Mouse (Mus musculus): ENCODE data around the gene Gnb2. TPM values are rescaled to one million over a fixed set of nuclear protein-coding genes. Genes with fewer than 3 reads are reported as not detected.

Gene Gnb2
- polyA plus RNA-seq, 1 experiment from 2014 or later: 360 TPM

DNA sequence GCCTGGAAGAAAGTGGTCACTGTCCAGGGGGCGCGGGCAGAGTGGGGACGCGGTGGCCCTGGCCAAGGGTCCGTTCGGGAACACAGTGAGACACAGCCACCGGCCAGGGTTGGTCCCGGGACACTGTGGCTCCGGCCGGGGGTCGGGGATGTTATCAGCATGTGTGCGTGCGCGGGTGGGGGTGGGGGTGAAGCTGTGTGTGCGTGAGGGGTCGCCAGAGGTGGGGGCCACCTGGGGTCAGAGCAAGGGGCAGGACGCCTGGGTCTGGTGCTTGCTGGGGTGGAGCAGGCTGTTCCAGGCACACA lies 47.5 kb downstream of the Gnb2 start:
- 2% methylated on average over 17 of the region's 17 CpGs for WGBS
- Histone ChIP-seq H3K9ac (ENCODE audit: low read length) (peak overlapping the region; percentile 9), H3K36me3 (ENCODE audit: control insufficient read depth, insufficient read depth, low read length) (no peaks in the 10 kb centered on the region), H3K9me3 (ENCODE audit: control insufficient read depth, low read length) (no peaks in the 10 kb centered on the region), H3K4me2 (ENCODE audit: low read depth, severe bottlenecking) (peak overlapping the region; percentile 75), H3K27me3 (ENCODE audit: control insufficient read depth, insufficient read depth, low read length) (no peaks in the 10 kb centered on the region), H3K4me3 (ENCODE audit: low read depth, low read length) (peak overlapping the region; percentile 33), H3K27ac (replicated peaks; ENCODE audit: low read depth, low read length) (no peak overlapping the region), H3K4me1 (ENCODE audit: control insufficient read depth, insufficient read depth, low read length) (0 out of 2 replicates have a peak, but pooled peaks cover 2% of the 10 kb centered on the region)
- DNase-seq (ENCODE audit: low spot score) (no peak), ATAC-seq (ENCODE audit: insufficient number of reproducible peaks, low FRiP score, low TSS enrichment, low read depth) (0 out of 2 replicates have a peak, but pooled peaks have one; percentile 9)

DNA sequence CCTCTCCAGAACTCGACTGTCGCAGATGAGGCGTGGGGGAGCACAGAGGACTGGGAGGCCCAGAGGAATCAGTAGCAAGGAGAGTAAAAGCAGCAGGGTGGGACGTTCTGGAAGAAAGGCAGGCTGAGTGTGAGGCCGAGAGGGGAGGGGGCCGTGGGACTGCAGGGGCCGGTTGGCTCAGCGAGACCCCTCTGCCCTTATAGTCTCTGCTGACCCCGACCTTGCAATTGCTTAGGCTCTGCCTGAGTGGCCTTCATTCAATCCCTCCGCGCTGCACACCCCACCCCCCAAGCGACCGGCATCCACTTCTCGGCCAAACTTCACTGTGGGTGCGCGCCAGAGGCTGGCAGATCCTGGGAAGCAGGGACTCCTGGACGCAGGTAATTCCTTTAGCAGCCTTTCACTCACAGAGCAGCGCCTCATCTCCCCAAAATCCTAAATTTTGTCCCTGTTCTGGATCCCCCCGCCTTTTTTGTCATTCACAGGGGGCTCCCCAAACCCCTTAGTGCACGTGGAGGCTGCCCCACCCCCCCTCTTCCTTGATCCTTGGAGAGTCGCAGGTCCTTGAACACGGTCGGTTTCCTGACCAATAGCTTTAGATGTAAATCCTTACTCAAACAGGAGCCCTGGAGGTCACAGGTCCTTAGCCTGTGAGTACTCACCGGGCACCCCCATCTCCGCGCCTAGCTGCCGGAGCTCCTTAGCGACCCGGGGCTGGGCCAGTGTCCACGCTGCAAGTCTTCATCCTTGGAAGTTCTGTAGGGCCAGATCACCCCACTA lies 48.0 kb downstream of the Gnb2 start:
- WGBS: 9% methylated on average over 30 of the region's 30 CpGs
- H3K27ac ChIP-seq (replicated peaks; ENCODE audit: low read depth, low read length): no peak overlapping the region
- ATAC-seq (ENCODE audit: insufficient number of reproducible peaks, low FRiP score, low TSS enrichment, low read depth): no peak

DNA sequence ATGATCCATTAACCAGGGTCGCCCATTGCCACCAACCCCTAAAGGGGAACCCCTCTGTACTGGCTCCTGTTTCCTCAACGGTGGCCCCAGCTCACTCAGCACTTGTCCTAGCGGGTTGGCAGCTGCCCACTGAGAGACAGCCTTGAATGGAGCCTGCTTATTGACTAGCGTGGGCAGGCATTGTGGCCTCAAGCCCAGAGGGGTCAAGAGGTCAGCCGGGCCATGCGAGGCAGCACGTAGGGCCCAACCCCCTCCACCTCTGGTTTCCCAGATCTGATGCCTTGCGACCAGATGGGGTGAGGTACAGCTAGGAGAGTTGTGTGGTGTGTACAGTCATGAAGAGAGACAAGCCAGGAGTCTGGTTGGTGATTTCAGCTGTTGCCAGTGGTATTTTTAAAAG lies 51.4 kb downstream of the Gnb2 start:
- no peak overlapping the region for H3K4me3 ChIP-seq (ENCODE audit: low read depth, low read length)
- WGBS: 33% methylated on average over 8 of the region's 8 CpGs
- H3K9me3 ChIP-seq (ENCODE audit: control insufficient read depth, low read length): no peaks in the 10 kb centered on the region
- DNase-seq (ENCODE audit: low spot score): no peak
- H3K4me2 ChIP-seq (ENCODE audit: low read depth, severe bottlenecking): no peak overlapping the region
- H3K27ac ChIP-seq (replicated peaks; ENCODE audit: low read depth, low read length): no peak overlapping the region
- H3K27me3 ChIP-seq (ENCODE audit: control insufficient read depth, insufficient read depth, low read length): no peaks in the 10 kb centered on the region
- 0 out of 2 replicates have a peak, but pooled peaks cover 2% of the 10 kb centered on the region for H3K4me1 ChIP-seq (ENCODE audit: control insufficient read depth, insufficient read depth, low read length)
- ATAC-seq (ENCODE audit: insufficient number of reproducible peaks, low FRiP score, low TSS enrichment, low read depth): 0 out of 2 replicates have a peak, but pooled peaks have one; percentile 22
- no peak overlapping the region for H3K9ac ChIP-seq (ENCODE audit: low read length)
- no peaks in the 10 kb centered on the region for H3K36me3 ChIP-seq (ENCODE audit: control insufficient read depth, insufficient read depth, low read length)

More for the DNA sequence above, 48.0 kb downstream of the Gnb2 start:
- H3K9ac ChIP-seq (ENCODE audit: low read length): peak overlapping the region; percentile 9
- H3K4me3 ChIP-seq (ENCODE audit: low read depth, low read length): peak overlapping the region; percentile 33
- no peaks in the 10 kb centered on the region for H3K27me3 ChIP-seq (ENCODE audit: control insufficient read depth, insufficient read depth, low read length)
- peak overlapping the region; percentile 75 for H3K4me2 ChIP-seq (ENCODE audit: low read depth, severe bottlenecking)
- H3K4me1 ChIP-seq (ENCODE audit: control insufficient read depth, insufficient read depth, low read length): 0 out of 2 replicates have a peak, but pooled peaks cover 2% of the 10 kb centered on the region
- peak; percentile 48 for DNase-seq (ENCODE audit: low spot score)
- H3K36me3 ChIP-seq (ENCODE audit: control insufficient read depth, insufficient read depth, low read length): no peaks in the 10 kb centered on the region
- no peaks in the 10 kb centered on the region for H3K9me3 ChIP-seq (ENCODE audit: control insufficient read depth, low read length)

DNA sequence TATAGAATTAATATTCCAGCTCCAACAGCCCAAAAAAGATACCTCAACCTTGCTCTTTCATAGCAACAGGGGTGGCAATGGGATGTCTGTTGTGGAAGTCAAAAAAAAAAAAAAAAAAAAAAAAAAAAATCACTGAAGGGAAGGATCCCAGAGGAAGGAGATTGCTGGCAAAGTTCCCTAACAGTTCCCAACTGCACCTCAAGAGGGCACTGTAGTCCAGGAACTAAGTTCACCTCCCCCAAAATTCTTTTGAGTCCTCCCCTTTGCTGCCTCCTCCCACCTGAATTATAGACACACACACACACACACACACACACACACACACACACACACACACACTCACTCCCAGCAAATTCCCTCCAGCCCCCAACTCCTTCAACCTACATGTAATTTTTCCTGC lies 52.2 kb downstream of the Gnb2 start:
- Histone ChIP-seq H3K36me3 (ENCODE audit: control insufficient read depth, insufficient read depth, low read length) (no peaks in the 10 kb centered on the region), H3K27ac (replicated peaks; ENCODE audit: low read depth, low read length) (no peak overlapping the region), H3K9me3 (ENCODE audit: control insufficient read depth, low read length) (no peaks in the 10 kb centered on the region), H3K4me1 (ENCODE audit: control insufficient read depth, insufficient read depth, low read length) (0 out of 2 replicates have a peak, but pooled peaks cover 2% of the 10 kb centered on the region), H3K4me2 (ENCODE audit: low read depth, severe bottlenecking) (no peak overlapping the region), H3K9ac (ENCODE audit: low read length) (no peak overlapping the region), H3K4me3 (ENCODE audit: low read depth, low read length) (no peak overlapping the region), H3K27me3 (ENCODE audit: control insufficient read depth, insufficient read depth, low read length) (no peaks in the 10 kb centered on the region)
- no peak for ATAC-seq (ENCODE audit: insufficient number of reproducible peaks, low FRiP score, low TSS enrichment, low read depth)
- peak; percentile 86 for DNase-seq (ENCODE audit: low spot score)

Small RNA genes lying within 50 kb of the gene (microRNA-seq; reads per million reads assigned to microRNA genes)
- gene Mir6418: not detected

Other genes with a start within 250 kb of the Gnb2 start
- 1.3 and 1.7 TPM in 2 replicates for gene Ache, start 246.0 kb downstream of the Gnb2 start, polyA plus RNA-seq (2014; fragmentation: Nextera tagmentation; extraction: Ambion mirVana)
- 7.4 and 7.6 TPM in 2 replicates for gene Ufsp1, start 238.9 kb downstream of the Gnb2 start, polyA plus RNA-seq (2014; fragmentation: Nextera tagmentation; extraction: Ambion mirVana)
- 175 and 177 TPM in 2 replicates for gene Srrt, start 225.8 kb downstream of the Gnb2 start, polyA plus RNA-seq (2014; fragmentation: Nextera tagmentation; extraction: Ambion mirVana)
- gene Trip6, start 219.1 kb downstream of the Gnb2 start, polyA plus RNA-seq (2014; fragmentation: Nextera tagmentation; extraction: Ambion mirVana): 56.5 and 57.2 TPM in 2 replicates
- 4.7 and 6.4 TPM in 2 replicates for gene Slc12a9, start 199.9 kb downstream of the Gnb2 start, polyA plus RNA-seq (2014; fragmentation: Nextera tagmentation; extraction: Ambion mirVana)
- 71.2 and 76.7 TPM in 2 replicates for gene Ephb4, start 183.4 kb downstream of the Gnb2 start, polyA plus RNA-seq (2014; fragmentation: Nextera tagmentation; extraction: Ambion mirVana)
- 0.13 TPM in 1 of 2 replicates, not detected in the other for gene Zan, start 56.4 kb downstream of the Gnb2 start, polyA plus RNA-seq (2014; fragmentation: Nextera tagmentation; extraction: Ambion mirVana)
- gene Pop7, start 31.0 kb downstream of the Gnb2 start, polyA plus RNA-seq (2014; fragmentation: Nextera tagmentation; extraction: Ambion mirVana): 51.1 and 59.3 TPM in 2 replicates
- gene Gigyf1, start 15.0 kb downstream of the Gnb2 start, polyA plus RNA-seq (2014; fragmentation: Nextera tagmentation; extraction: Ambion mirVana): 13.7 and 14.1 TPM in 2 replicates
- gene Epo, start 268 bp downstream of the Gnb2 start, polyA plus RNA-seq (2014; fragmentation: Nextera tagmentation; extraction: Ambion mirVana): 0.54 and 0.67 TPM in 2 replicates
- not detected in 2 replicates for gene Actl6b, start 20.0 kb upstream of the Gnb2 start, polyA plus RNA-seq (2014; fragmentation: Nextera tagmentation; extraction: Ambion mirVana)
- gene Tfr2, start 36.3 kb upstream of the Gnb2 start, polyA plus RNA-seq (2014; fragmentation: Nextera tagmentation; extraction: Ambion mirVana): 0.67 and 0.84 TPM in 2 replicates
- gene Mospd3, start 67.5 kb upstream of the Gnb2 start, polyA plus RNA-seq (2014; fragmentation: Nextera tagmentation; extraction: Ambion mirVana): 20.4 and 21.4 TPM in 2 replicates
- 150 TPM in 2 replicates for gene Pcolce, start 80.3 kb upstream of the Gnb2 start, polyA plus RNA-seq (2014; fragmentation: Nextera tagmentation; extraction: Ambion mirVana)
- gene Fbxo24, start 95.5 kb upstream of the Gnb2 start, polyA plus RNA-seq (2014; fragmentation: Nextera tagmentation; extraction: Ambion mirVana): 0.11 and 0.24 TPM in 2 replicates
- 31.1 and 35.3 TPM in 2 replicates for gene Lrch4, start 95.6 kb upstream of the Gnb2 start, polyA plus RNA-seq (2014; fragmentation: Nextera tagmentation; extraction: Ambion mirVana)
- 6.5 and 11.5 TPM in 2 replicates for gene Gm20605, start 95.7 kb upstream of the Gnb2 start, polyA plus RNA-seq (2014; fragmentation: Nextera tagmentation; extraction: Ambion mirVana)
- gene Sap25, start 107.8 kb upstream of the Gnb2 start, polyA plus RNA-seq (2014; fragmentation: Nextera tagmentation; extraction: Ambion mirVana): 8.2 and 9.2 TPM in 2 replicates
- gene Irs3, start 112.2 kb upstream of the Gnb2 start, polyA plus RNA-seq (2014; fragmentation: Nextera tagmentation; extraction: Ambion mirVana): 0.31 and 0.47 TPM in 2 replicates
- gene Agfg2, start 151.2 kb upstream of the Gnb2 start, polyA plus RNA-seq (2014; fragmentation: Nextera tagmentation; extraction: Ambion mirVana): 14.1 and 15.4 TPM in 2 replicates
- 1.2 and 1.8 TPM in 2 replicates for gene Nyap1, start 208.1 kb upstream of the Gnb2 start, polyA plus RNA-seq (2014; fragmentation: Nextera tagmentation; extraction: Ambion mirVana)
- gene Tsc22d4, start 212.2 kb upstream of the Gnb2 start, polyA plus RNA-seq (2014; fragmentation: Nextera tagmentation; extraction: Ambion mirVana): 96.0 and 101 TPM in 2 replicates
- 61.4 and 62.0 TPM in 2 replicates for gene Ppp1r35, start 245.3 kb upstream of the Gnb2 start, polyA plus RNA-seq (2014; fragmentation: Nextera tagmentation; extraction: Ambion mirVana)